Mouse (Mus musculus): ENCODE data around the gene Zdhhc1.

Gene Zdhhc1

GRCm38 (mm10) chr8:105451903-105452603 is 44.6 kb downstream of the Zdhhc1 start:
- DNase-seq: peak; percentile 43

- no peak for DNase-seq
These were observed 45.7 kb downstream of the Zdhhc1 start for GRCm38 (mm10) chr8:105450977-105451376.

- DNase-seq: no peak
These were observed 48.1 kb downstream of the Zdhhc1 start for GRCm38 (mm10) chr8:105448596-105448995.

GRCm38 (mm10) chr8:105448188-105448587 is 48.5 kb downstream of the Zdhhc1 start:
- no peak for DNase-seq

GRCm38 (mm10) chr8:105446127-105446552 is 50.6 kb downstream of the Zdhhc1 start:
- peak; percentile 57 for DNase-seq

- peak; percentile 57 for DNase-seq
These were observed 51.2 kb downstream of the Zdhhc1 start for GRCm38 (mm10) chr8:105445296-105446126.

- DNase-seq: no peak
These were observed 54.0 kb downstream of the Zdhhc1 start for GRCm38 (mm10) chr8:105442661-105443060.

GRCm38 (mm10) chr8:105441433-105441832 is 55.3 kb downstream of the Zdhhc1 start:
- peak; percentile 74 for DNase-seq

GRCm38 (mm10) chr8:105438865-105439264 is 57.8 kb downstream of the Zdhhc1 start:
- peak; percentile 68 for DNase-seq

GRCm38 (mm10) chr8:105437078-105437748 is 59.5 kb downstream of the Zdhhc1 start:
- no peak for DNase-seq

GRCm38 (mm10) chr8:105436218-105436617 is 60.5 kb downstream of the Zdhhc1 start:
- DNase-seq: no peak

GRCm38 (mm10) chr8:105434136-105434535 is 62.6 kb downstream of the Zdhhc1 start:
- DNase-seq: no peak

- no peak for DNase-seq
These were observed 63.2 kb downstream of the Zdhhc1 start for GRCm38 (mm10) chr8:105433511-105433910.

- no peak for DNase-seq
These were observed 63.7 kb downstream of the Zdhhc1 start for GRCm38 (mm10) chr8:105433021-105433420.

- DNase-seq: no peak
These were observed 64.8 kb downstream of the Zdhhc1 start for GRCm38 (mm10) chr8:105431743-105432515.

- DNase-seq: no peak
These were observed 69.8 kb downstream of the Zdhhc1 start for GRCm38 (mm10) chr8:105426878-105427277.
